Mouse (Mus musculus) C2C12 (cell line): Measurements from ENCODE around the gene Ptprk. TPM values are rescaled to one million over a fixed set of nuclear protein-coding genes. Genes with fewer than 3 reads are reported as not detected.

ENCODE experiments used
- H3K27me3 ChIP-seq: one replicate; pipeline ENCODE4 v1.6.1; 2011; ENCODE audit not compliant: control insufficient read depth, insufficient read depth, insufficient read length
- H3K36me3 ChIP-seq: one replicate; pipeline ENCODE4 v1.6.1; 2011; ENCODE audit not compliant: control insufficient read depth, insufficient read depth
- H3K4me3 ChIP-seq: one replicate; pipeline ENCODE4 v1.5.1; 2011; ENCODE audit warnings: mild to moderate bottlenecking, control low read depth; ENCODE audit not compliant: poor library complexity, insufficient read depth, severe bottlenecking
- H3K79me2 ChIP-seq: one replicate; pipeline ENCODE4 v1.6.1; 2011; ENCODE audit not compliant: control insufficient read depth, insufficient read depth
- H3K79me3 ChIP-seq: one replicate; pipeline ENCODE4 v1.6.1; 2011; ENCODE audit warnings: low read depth, control low read depth
- H3ac ChIP-seq: one replicate; pipeline ENCODE3; 2011; ENCODE audit warnings: low read depth; ENCODE audit not compliant: control insufficient read depth, insufficient read length
- CEBPB ChIP-seq: IDR thresholded peaks from one replicate; pipeline ENCODE4 v1.6.1; 2011; ENCODE audit warnings: low read depth, mild to moderate bottlenecking, control low read depth, moderate library complexity
- CTCF ChIP-seq: IDR thresholded peaks from one replicate; pipeline ENCODE4 v1.5.1; 2011; ENCODE audit not compliant: control insufficient read depth, insufficient read depth, insufficient read length
- FOSL1 ChIP-seq: IDR thresholded peaks from one replicate; pipeline ENCODE4 v1.8.0; 2011; ENCODE audit warnings: mild to moderate bottlenecking, low read length; ENCODE audit not compliant: poor library complexity, insufficient read depth, severe bottlenecking
- MAX ChIP-seq: IDR thresholded peaks from one replicate; pipeline ENCODE4 v1.6.1; 2011; ENCODE audit warnings: mild to moderate bottlenecking, control low read depth
- MYOD1 ChIP-seq: IDR thresholded peaks from one replicate; pipeline ENCODE4 v1.6.1; 2011; ENCODE audit warnings: low read depth; ENCODE audit not compliant: control insufficient read depth, insufficient read length
- MYOG ChIP-seq: IDR thresholded peaks from one replicate; pipeline ENCODE4 v1.6.1; 2011; ENCODE audit not compliant: control insufficient read depth, insufficient read length; ENCODE audit errors: extremely low read depth
- USF1 ChIP-seq: IDR thresholded peaks from one replicate; pipeline ENCODE4 v1.6.1; 2011; ENCODE audit warnings: low read depth, mild to moderate bottlenecking, control low read depth, moderate library complexity
- polyA plus RNA-seq: library from polyadenylated mRNA; unstranded; fragments of >200 nt; fragmentation: generic; extraction: Trizol; gene quantifications from one replicate; pipeline ENCODE4 v1.2.1, GENCODE M21; 2012; ENCODE audit warnings: missing spikeins

The Ptprk gene
- polyA plus RNA-seq, 1 experiment: 13.7 TPM

- no peak for TF ChIP-seq FOSL1
- no peak for TF ChIP-seq CTCF
- TF ChIP-seq USF1: no peak
- no peak for TF ChIP-seq MYOG
- no peak for TF ChIP-seq CEBPB
- no peak for TF ChIP-seq MAX
- no peak for TF ChIP-seq MYOD1
- Histone ChIP-seq H3K4me3 (no peak overlapping the region), H3K27me3 (no peaks in the 10 kb centered on the region), H3K36me3 (no peaks in the 10 kb centered on the region), H3K79me2 (peaks cover 13% of the 10 kb centered on the region), H3ac (no peak overlapping the region), H3K79me3 (peaks cover 4% of the 10 kb centered on the region)
Observed at GRCm38 (mm10) chr10:28193630-28194029, 119.0 kb downstream of the Ptprk start.

- Histone ChIP-seq H3K36me3 (no peaks in the 10 kb centered on the region), H3K79me3 (peaks cover 5% of the 10 kb centered on the region), H3K79me2 (peaks cover 17% of the 10 kb centered on the region), H3ac (no peak overlapping the region), H3K27me3 (no peaks in the 10 kb centered on the region), H3K4me3 (no peak overlapping the region)
- TF ChIP-seq FOSL1 (no peak), USF1 (no peak), MAX (no peak), MYOG (no peak), CTCF (no peak), MYOD1 (no peak), CEBPB (no peak)
Observed at GRCm38 (mm10) chr10:28200609-28201008, 126.0 kb downstream of the Ptprk start.

- H3K79me3 ChIP-seq: peaks cover 2% of the 10 kb centered on the region
- H3K36me3 ChIP-seq: no peaks in the 10 kb centered on the region
- peaks cover 18% of the 10 kb centered on the region for H3K79me2 ChIP-seq
- no peak overlapping the region for H3K4me3 ChIP-seq
- no peaks in the 10 kb centered on the region for H3K27me3 ChIP-seq
- TF ChIP-seq MYOD1 (no peak), USF1 (no peak), MAX (no peak), CTCF (no peak), FOSL1 (no peak), CEBPB (no peak)
- no peak overlapping the region for H3ac ChIP-seq
Observed at GRCm38 (mm10) chr10:28209394-28209793, 134.8 kb downstream of the Ptprk start.

- Histone ChIP-seq H3K79me3 (no peaks in the 10 kb centered on the region), H3K4me3 (no peak overlapping the region), H3ac (no peak overlapping the region), H3K27me3 (no peaks in the 10 kb centered on the region), H3K79me2 (peaks cover 19% of the 10 kb centered on the region), H3K36me3 (no peaks in the 10 kb centered on the region)
- TF ChIP-seq MYOG (no peak), CEBPB (no peak), USF1 (no peak), FOSL1 (no peak), CTCF (no peak), MYOD1 (no peak), MAX (no peak)
Observed at GRCm38 (mm10) chr10:28212083-28212482, 137.5 kb downstream of the Ptprk start.

- H3K4me3 ChIP-seq: no peak overlapping the region
- H3ac ChIP-seq: no peak overlapping the region
- H3K27me3 ChIP-seq: no peaks in the 10 kb centered on the region
- H3K36me3 ChIP-seq: no peaks in the 10 kb centered on the region
- TF ChIP-seq USF1: no peak
- TF ChIP-seq FOSL1: no peak
- no peak for TF ChIP-seq CEBPB
- no peak for TF ChIP-seq MAX
- TF ChIP-seq CTCF: no peak
- no peak for TF ChIP-seq MYOD1
- no peaks in the 10 kb centered on the region for H3K79me3 ChIP-seq
- peaks cover 19% of the 10 kb centered on the region for H3K79me2 ChIP-seq
Observed at GRCm38 (mm10) chr10:28215153-28215552, 140.5 kb downstream of the Ptprk start.

- peaks cover 20% of the 10 kb centered on the region for H3K79me2 ChIP-seq
- no peak overlapping the region for H3ac ChIP-seq
- H3K79me3 ChIP-seq: no peaks in the 10 kb centered on the region
- H3K4me3 ChIP-seq: no peak overlapping the region
- no peak for TF ChIP-seq FOSL1
- TF ChIP-seq USF1: no peak
- no peak for TF ChIP-seq MYOD1
- TF ChIP-seq MYOG: no peak
- H3K36me3 ChIP-seq: no peaks in the 10 kb centered on the region
- H3K27me3 ChIP-seq: no peaks in the 10 kb centered on the region
Observed at GRCm38 (mm10) chr10:28223602-28224001, 149.0 kb downstream of the Ptprk start.

GRCm38 (mm10) chr10:28224376-28224775 lies 149.8 kb downstream of the Ptprk start:
- Histone ChIP-seq H3K79me3 (no peaks in the 10 kb centered on the region), H3K79me2 (peaks cover 20% of the 10 kb centered on the region), H3K36me3 (no peaks in the 10 kb centered on the region), H3K4me3 (no peak overlapping the region), H3ac (no peak overlapping the region), H3K27me3 (no peaks in the 10 kb centered on the region)
- TF ChIP-seq MYOG (no peak), CTCF (no peak), MAX (no peak), USF1 (no peak), CEBPB (no peak), MYOD1 (no peak), FOSL1 (no peak)
